Mouse (Mus musculus) mouse embryonic stem cell (cell line): ENCODE measurements around the gene 5730455P16Rik.
"Not testable (repeated sequence)": the region's sequence is repeated elsewhere in the genome, so short reads cannot be mapped to it uniquely, and the experiment has no call there.

Experiments used
- in situ Hi-C, 2 experiments: fragments of 300-500 bp; cut with MboI; formaldehyde crosslinking; loops; 1 replicate in 1 of 2; 3 replicates in 1 of 2; pipeline ENCODE4 v1.14.3; 2019 to 2020; ENCODE audit warnings: low sequenced_read_pairs in 2 of 2, low pct_unique_long_range_greater_than_20kb in 1 of 2, mixed read lengths in 1 of 2; ENCODE audit not compliant: unreplicated experiment in 1 of 2

5730455P16Rik gene

DNA sequence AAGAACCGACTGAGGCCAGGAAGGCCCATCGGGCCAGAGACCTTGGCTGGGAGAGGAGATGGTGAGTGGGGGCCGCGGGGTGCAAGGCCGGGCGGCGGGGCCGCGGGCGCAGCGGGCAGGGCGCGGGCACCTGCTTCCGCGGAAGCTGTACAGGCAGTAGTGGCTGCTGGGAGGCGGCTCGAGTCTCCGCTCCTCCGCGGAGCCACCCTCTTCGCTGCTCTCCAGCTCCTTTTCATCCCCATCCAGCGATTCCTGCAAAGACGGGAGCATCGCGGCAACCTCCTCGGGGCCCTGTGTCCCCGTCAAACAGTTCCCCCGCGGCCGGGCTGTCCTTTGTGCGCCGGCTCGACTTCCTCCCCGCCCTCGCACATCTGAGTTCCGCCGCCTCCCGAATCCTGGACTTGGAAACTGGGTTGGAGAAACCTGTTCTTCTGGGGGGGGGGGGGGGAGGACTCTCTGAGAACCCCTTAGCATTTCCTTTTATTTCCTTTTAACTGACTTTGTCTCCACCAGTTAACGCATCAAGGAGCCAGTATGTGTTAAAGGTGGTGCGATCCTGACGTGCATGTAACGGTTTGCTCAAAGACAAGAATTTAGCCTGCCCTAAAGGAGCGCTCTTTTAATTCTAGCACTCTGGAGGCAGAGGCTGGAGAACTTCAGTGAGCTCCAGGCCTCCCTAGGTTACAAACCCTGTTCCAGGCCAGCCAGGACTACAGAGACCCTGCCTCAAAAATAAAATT, at the start of gene 5730455P16Rik:
5730455P16Rik (minus strand) TSS at position 323 of the 740 bp plus-strand sequence.
- in situ Hi-C loops = loop anchor here in 1 of 2 experiments (25.0 kb wide), 1 partner anchor 366 kb away; no protein-coding TSS in a partner anchor

- in situ Hi-C loops = not testable (repeated sequence)
Measured at GRCm38 (mm10) chr11:80426029-80426813, 48.4 kb upstream of the 5730455P16Rik start.

DNA sequence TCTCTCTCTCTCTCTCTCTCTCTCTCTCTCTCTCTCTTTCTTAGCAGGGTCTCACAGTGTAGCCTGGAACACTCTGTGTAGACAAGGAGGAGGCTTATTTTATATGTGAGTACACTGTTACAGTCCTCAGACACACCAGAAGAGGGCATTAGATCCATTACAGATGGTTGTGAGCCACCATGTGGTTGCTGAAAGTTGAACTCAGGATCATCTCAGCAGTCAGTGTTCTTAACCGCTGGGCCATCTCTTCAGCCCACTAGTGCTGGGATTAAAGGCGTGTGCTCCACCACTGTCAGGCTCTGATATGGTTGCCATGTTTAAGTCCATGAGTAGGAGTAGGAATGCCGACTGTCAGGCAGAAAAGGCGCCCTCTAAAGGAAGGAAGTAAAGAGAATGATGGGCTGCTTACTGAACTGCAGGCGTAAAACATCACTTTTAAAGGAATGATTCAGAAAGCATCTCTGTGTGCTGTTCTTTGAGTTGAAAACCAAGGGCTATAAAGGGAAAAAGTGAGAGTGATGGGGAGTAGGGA, 47.5 kb upstream of the 5730455P16Rik start:
- in situ Hi-C loops = no loop called here

DNA sequence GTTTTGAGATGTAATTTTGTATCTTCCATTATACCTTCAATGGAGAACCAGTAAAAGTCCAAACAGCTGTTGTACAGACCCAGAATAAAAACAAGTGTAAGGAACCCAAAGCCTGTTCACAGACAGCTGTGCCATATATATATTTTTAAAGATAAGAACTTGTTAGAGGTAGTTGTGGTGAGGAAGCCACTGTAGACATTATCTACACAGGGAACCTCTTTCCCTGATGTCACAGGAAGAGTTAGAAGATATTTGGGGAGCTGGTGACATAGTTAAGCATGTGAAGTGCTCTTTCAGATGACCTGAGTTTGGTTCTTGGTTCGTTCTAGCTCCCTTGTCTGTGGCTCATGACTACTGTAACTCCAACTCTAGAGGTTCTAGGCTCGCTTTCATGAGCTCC, 46.9 kb upstream of the 5730455P16Rik start:
- in situ Hi-C loops = no loop called here

- in situ Hi-C loops = no loop called here
Measured at GRCm38 (mm10) chr11:80421421-80422047, 43.7 kb upstream of the 5730455P16Rik start.

DNA sequence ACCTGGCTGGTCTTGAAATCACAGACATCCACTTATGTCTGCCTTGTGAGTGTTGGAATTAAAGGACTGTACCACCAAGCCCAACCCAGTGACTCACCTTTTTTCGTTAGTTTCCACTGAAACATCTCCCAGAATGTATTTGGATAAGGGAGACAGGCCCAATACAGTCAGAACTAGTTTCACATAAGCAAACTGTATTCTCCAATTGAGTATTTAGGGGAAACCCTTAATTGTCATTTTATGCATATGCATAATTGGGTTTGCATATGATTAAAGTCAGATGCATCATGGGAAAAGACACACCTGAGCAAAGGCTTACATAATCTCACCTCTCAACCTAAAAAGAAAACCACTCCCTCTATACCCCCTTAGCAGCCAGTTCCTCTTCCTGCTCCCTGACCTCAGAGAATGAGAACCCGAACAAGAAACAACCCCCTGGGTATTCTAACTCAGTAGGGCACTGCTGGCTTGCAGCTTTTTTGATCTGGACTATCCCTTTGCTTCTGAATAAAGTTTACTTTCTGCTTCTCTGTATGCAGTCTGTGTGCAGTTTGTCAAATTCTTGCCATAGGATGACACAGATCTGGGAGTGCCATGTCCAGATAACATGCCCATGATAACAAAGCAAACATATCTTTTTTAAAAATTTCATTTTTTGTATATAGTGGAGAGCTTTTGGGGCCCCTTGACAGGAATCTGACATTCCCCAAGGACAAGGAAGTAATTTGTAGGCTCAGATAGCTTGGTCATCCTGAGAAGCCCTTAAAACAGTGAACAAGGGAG, 42.6 kb upstream of the 5730455P16Rik start:
- in situ Hi-C loops = no loop called here

DNA sequence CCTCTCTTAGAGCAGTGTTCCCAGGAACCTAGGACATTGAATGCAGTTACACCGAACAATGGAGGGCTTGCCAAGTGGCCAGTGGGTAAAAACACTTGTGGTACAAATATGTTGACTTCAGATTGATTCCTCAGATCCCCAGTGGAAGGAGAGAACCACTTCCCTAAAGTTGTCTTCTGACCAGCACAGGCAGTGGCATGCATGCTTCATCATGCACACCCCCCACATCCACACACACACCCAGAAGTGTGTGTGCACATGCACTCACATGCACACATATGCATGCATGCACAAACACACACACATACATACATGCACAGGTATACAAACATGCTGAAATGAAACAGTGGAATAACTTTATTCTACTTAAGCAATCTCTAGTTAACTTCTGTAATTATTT, 41.9 kb upstream of the 5730455P16Rik start:
- in situ Hi-C loops = no loop called here

DNA sequence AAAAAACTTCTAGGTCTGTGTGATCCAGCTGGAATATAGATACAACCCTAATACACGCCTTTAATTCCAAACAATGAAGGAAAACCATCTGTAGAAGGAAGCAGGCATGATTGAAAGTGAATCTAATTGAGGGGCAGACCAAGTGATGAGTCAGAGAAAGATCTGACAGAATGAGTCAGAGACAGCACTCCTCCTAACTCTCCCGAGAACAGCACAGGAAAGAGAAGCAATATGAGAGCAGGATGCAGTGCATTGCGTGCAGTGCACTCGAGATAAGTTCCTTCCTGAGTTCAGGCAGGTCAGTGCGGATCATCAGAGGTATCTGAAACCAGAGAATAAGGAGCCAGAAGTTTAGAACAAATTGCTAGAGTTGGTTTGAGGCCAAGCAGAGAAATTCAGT, 39.3 kb upstream of the 5730455P16Rik start:
- in situ Hi-C loops = no loop called here

- in situ Hi-C loops = no loop called here
Measured at GRCm38 (mm10) chr11:80410377-80410776, 32.5 kb upstream of the 5730455P16Rik start.

DNA sequence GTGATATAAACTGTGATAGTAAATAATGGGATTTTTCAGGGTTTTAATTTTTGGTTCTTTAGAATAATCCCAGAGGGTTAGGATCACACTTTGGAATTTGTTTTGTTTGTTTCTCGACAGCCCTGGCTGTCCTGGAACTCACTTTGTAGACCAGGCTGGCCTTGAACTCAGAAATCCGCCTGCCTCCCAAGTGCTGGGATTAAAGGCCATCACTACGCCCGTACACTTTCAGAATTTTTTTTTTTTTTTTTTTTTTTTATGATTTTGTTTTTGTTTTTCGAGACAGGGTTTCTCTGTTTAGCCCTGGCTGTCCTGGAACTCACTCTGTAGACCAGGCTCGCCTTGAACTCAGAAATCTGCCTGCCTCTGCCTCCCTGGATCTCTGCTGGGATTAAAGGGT, 30.0 kb upstream of the 5730455P16Rik start:
- in situ Hi-C loops = not testable (repeated sequence)

DNA sequence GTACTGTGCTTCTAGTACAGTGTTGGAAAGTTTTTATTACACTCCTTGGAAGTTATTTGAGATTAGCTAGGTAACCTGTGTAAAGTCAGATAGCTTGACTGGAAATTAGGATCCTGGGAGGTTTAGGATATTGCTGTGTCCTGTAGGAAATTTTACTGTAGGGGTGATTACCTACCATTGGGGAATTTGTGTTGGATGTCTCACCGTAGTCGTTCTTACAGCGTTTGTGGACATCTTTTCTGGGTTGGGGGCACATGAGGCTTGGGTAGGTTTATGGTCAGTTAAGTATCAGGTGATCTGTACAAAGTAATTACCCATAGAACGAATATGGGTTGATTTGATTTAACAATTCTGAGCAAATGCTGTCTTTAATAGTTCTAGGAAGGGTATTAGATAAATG, 18.8 kb upstream of the 5730455P16Rik start:
- in situ Hi-C loops = loop anchor here (10.0 to 25.0 kb wide), 2 partner anchors 372 to 384 kb away; no protein-coding TSS in a partner anchor

DNA sequence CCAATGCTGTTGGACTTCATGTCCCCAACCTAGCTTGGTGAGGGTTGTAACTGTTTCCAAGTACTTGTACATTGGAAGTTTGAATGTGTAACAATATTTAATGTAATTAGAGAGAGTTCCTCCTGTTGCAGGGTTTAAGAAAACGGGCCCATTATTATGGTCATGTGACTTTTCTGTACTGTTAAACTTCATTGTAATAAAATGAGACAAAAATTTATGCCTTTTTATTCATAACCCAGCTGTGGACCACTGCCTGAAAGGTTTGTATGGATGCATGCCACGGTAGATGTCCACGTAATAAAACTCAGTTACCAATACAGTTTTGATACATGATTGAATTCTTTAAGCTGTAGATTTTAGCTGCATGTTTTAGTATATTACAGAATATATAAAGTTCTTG, 18.1 kb upstream of the 5730455P16Rik start:
- in situ Hi-C loops = loop anchor here (10.0 to 25.0 kb wide), 2 partner anchors 371 to 384 kb away; no protein-coding TSS in a partner anchor

GRCm38 (mm10) chr11:80391407-80392120, 13.7 kb upstream of the 5730455P16Rik start:
- in situ Hi-C loops = loop anchor here (10.0 to 25.0 kb wide), 2 partner anchors 367 to 379 kb away; no protein-coding TSS in a partner anchor

GRCm38 (mm10) chr11:80389885-80390284, 12.1 kb upstream of the 5730455P16Rik start:
- in situ Hi-C loops = loop anchor here (10.0 to 25.0 kb wide), 2 partner anchors 365 to 378 kb away; no protein-coding TSS in a partner anchor

DNA sequence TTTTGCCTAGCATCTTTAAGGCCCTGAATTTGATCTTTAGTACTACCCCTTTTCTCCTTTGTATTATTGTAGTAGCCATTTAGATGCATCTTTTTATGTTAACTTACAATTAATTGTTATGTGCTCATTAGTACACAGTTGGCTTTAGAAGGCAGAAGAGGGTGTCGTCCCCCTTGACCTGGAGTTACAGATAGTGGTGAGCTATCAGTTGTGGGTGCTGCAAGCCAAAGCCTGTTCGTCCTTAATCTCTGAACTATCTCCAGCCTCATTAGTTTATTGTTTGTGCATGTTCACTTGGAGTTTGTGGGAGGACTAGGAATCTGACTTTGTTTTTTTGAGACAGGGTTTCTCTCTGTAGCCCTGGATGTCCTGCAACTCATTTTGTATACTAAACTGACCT, 9.0 kb upstream of the 5730455P16Rik start:
- in situ Hi-C loops = loop anchor here in 1 of 2 experiments (25.0 kb wide), 1 partner anchor 374 kb away; no protein-coding TSS in a partner anchor

DNA sequence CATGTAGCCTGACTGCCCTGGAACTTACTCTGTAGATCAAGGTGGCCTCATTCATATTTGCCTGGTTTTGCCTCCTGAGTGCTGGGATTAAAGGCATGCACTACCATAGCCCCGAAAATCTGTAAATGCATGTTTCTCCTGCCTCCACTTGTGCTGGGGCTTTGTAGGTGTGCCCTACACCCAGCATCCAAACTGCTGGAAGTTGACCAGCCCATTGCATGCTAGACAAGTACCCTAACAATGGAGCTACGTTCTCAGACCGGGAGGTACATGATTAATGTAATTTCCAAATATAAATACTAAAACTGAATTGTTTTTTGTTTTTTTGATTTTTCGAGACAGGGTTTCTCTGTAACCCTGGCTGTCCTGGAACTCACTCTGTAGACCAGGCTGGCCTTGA, 7.2 kb upstream of the 5730455P16Rik start:
- in situ Hi-C loops = loop anchor here in 1 of 2 experiments (25.0 kb wide), 1 partner anchor 373 kb away; no protein-coding TSS in a partner anchor

DNA sequence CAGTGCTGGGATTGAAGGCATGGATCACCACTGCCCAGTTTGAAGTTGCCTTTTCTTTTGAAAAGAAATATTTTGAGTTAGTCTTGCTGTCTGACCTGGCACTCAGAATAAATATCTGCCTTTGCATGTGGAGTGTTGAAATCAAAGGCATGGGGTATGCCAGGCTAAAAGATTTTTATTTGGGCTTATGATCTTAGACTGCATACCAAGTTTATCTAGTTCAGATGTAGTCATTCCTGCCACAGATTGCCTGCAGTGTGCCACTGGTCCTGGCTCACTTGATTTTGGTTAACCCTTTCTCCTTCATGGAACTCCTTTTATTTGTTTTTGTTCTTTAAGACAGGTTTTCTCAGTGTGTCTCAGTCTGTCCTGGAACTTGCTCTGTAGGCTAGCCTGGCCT, 6.6 kb upstream of the 5730455P16Rik start:
- in situ Hi-C loops = loop anchor here in 1 of 2 experiments (25.0 kb wide), 1 partner anchor 372 kb away; no protein-coding TSS in a partner anchor
